Mouse (Mus musculus) kidney, postnatal 4 days (tissue): ENCODE results near the gene Bdkrb2.

Source experiments
- DNase-seq, 2 experiments: peaks; one replicate each; pipeline ENCODE4 v3.0.0; 2021; ENCODE audit warnings: mixed read lengths in 2 of 2

The Bdkrb2 gene

GRCm38 (mm10) chr12:105562936-105563680, at the start of gene Bdkrb2:
Gene Bdkrb2 (plus strand): TSS chr12:105563226.
- peak; percentile 59 to 69 for DNase-seq

GRCm38 (mm10) chr12:105514111-105514510, 48.9 kb upstream of the Bdkrb2 start:
- DNase-seq = no peak

- peak; percentile 53 to 71 for DNase-seq
Measured at GRCm38 (mm10) chr12:105517026-105517675, 45.9 kb upstream of the Bdkrb2 start.

- DNase-seq = no peak
Measured at GRCm38 (mm10) chr12:105519851-105520250, 43.2 kb upstream of the Bdkrb2 start.

GRCm38 (mm10) chr12:105521170-105521762, 41.8 kb upstream of the Bdkrb2 start:
- no peak for DNase-seq

- no peak for DNase-seq
Measured at GRCm38 (mm10) chr12:105523737-105524136, 39.3 kb upstream of the Bdkrb2 start.

GRCm38 (mm10) chr12:105526186-105526585, 36.8 kb upstream of the Bdkrb2 start:
- DNase-seq = no peak

- DNase-seq = peak; percentile 58 to 74
Measured at GRCm38 (mm10) chr12:105526829-105527228, 36.2 kb upstream of the Bdkrb2 start.

- peak in 1 of 2 experiments; percentile 53 for DNase-seq
Measured at GRCm38 (mm10) chr12:105529545-105529944, 33.5 kb upstream of the Bdkrb2 start.

GRCm38 (mm10) chr12:105531724-105532371, 31.2 kb upstream of the Bdkrb2 start:
- DNase-seq = no peak

GRCm38 (mm10) chr12:105534842-105535241, 28.2 kb upstream of the Bdkrb2 start:
- DNase-seq = no peak

- DNase-seq = no peak
Measured at GRCm38 (mm10) chr12:105535968-105536760, 26.9 kb upstream of the Bdkrb2 start.

GRCm38 (mm10) chr12:105537162-105537561, 25.9 kb upstream of the Bdkrb2 start:
- DNase-seq = no peak

GRCm38 (mm10) chr12:105539649-105540048, 23.4 kb upstream of the Bdkrb2 start:
- no peak for DNase-seq

- no peak for DNase-seq
Measured at GRCm38 (mm10) chr12:105541590-105542402, 21.2 kb upstream of the Bdkrb2 start.

GRCm38 (mm10) chr12:105542513-105542912, 20.5 kb upstream of the Bdkrb2 start:
- DNase-seq = no peak

- no peak for DNase-seq
Measured at GRCm38 (mm10) chr12:105543176-105543575, 19.9 kb upstream of the Bdkrb2 start.

GRCm38 (mm10) chr12:105543751-105544150, 19.3 kb upstream of the Bdkrb2 start:
- DNase-seq = no peak

- DNase-seq = no peak
Measured at GRCm38 (mm10) chr12:105544872-105545271, 18.2 kb upstream of the Bdkrb2 start.

GRCm38 (mm10) chr12:105545696-105546435, 17.2 kb upstream of the Bdkrb2 start:
- no peak for DNase-seq

- DNase-seq = no peak
Measured at GRCm38 (mm10) chr12:105546538-105546937, 16.5 kb upstream of the Bdkrb2 start.
